Mouse (Mus musculus): Measurements from ENCODE around the gene Grm1. TPM values are rescaled to one million over a fixed set of nuclear protein-coding genes. Genes with fewer than 3 reads are reported as not detected.

Grm1 gene
- total RNA-seq, 1 experiment from 2014 or later = under 0.01 TPM

Other genes with a start within 250 kb of the Grm1 start
- gene Shprh, start 67.1 kb upstream of the Grm1 start, total RNA-seq (2017) = 25.9 and 28.8 TPM in 2 replicates
- gene Fbxo30, start 199.0 kb upstream of the Grm1 start, total RNA-seq (2017) = 18.8 and 19.8 TPM in 2 replicates

All from common myeloid progenitor, adult 5-6 weeks (primary cell).